Mouse (Mus musculus) cerebellum, adult 2 months (tissue): ENCODE measurements around the gene Tbc1d10c. TPM values are rescaled to one million over a fixed set of nuclear protein-coding genes. Genes with fewer than 3 reads are reported as not detected.
A peak's percentile ranks its signal among the peaks of the same experiment; 100 is the strongest.

ENCODE experiments used
- DNase-seq, 2 experiments: peaks; one replicate each; pipeline ENCODE4 v3.0.0; 2021
- H3K27ac ChIP-seq: fragments of 200-500 bp; 2 replicates; pipeline ENCODE4 v1.5.1; 2012; ENCODE audit warnings: low read length, control low read depth, inconsistent platforms; ENCODE audit not compliant: insufficient read depth
- H3K27me3 ChIP-seq: fragments of 200-500 bp; 2 replicates; pipeline ENCODE4 v1.6.1; 2012; ENCODE audit warnings: inconsistent platforms, mild to moderate bottlenecking, low read length, moderate library complexity; ENCODE audit not compliant: control insufficient read depth, insufficient read depth
- H3K4me1 ChIP-seq: fragments of 200-500 bp; 2 replicates; pipeline ENCODE4 v1.6.1; 2011; ENCODE audit warnings: low read length; ENCODE audit not compliant: control insufficient read depth, insufficient read depth
- H3K4me3 ChIP-seq: fragments of 200-500 bp; replicated peaks from 2 replicates; pipeline ENCODE3; 2011; ENCODE audit warnings: mild to moderate bottlenecking, low read depth, low read length, control low read depth; ENCODE audit not compliant: insufficient read depth
- CTCF ChIP-seq: fragments of 200-500 bp; IDR thresholded peaks from 2 replicates; pipeline ENCODE4 v1.5.1; 2011; ENCODE audit warnings: low read depth, mild to moderate bottlenecking, control low read depth, low read length, moderate library complexity, borderline replicate concordance; ENCODE audit not compliant: insufficient read depth
- POLR2A ChIP-seq: fragments of 200-500 bp; IDR thresholded peaks from 2 replicates; pipeline ENCODE4 v1.6.1; 2011; ENCODE audit warnings: low read length, control low read depth, borderline replicate concordance; ENCODE audit not compliant: insufficient read depth
- WGBS: fragments of 180-500 bp; shearing (Covaris S2); methylation state at CpG from one replicate; pipeline ENCODE4 v1.1.7; 2018; 5-methylcytosine and 5-hydroxymethylcytosine counted together
- polyA plus RNA-seq: library from polyadenylated mRNA; depleted of rRNA; stranded (reverse); fragments of >200 nt; gene quantifications from 2 replicates; pipeline ENCODE4 v1.2.3, GENCODE M21; 2012

The Tbc1d10c gene
- polyA plus RNA-seq, 1 experiment = 1.1 TPM

DNA sequence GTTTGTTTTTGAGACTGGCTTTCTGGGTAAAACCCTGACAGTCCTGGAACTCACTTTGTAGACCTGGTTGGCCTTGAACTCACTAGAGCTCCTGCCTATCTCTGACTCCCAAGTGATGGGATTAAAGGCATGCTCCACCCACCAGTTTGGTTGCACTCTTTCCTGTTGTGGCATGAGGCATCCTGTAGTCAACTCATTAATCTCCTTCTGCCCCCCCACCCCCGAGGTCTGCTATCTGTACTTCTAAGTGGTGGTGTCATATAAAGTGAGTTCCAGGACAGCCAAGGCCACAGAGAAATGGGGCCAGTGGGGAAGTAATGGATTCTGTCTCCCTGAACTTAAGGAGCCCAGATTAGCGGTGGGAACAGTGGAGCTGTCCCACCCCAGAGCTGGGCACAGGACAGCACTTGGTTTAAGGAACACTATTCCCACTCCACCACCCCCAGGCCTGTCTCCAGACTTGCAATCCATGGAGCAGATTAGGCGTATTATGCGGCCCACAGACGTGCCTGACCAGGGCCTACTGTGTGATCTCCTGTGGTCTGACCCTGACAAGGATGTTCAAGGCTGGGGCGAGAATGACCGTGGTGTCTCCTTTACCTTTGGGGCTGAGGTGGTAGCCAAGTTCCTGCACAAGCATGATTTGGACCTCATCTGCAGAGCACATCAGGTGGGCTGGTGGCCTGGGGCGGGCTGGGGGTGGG lies 3.1 kb upstream of the Tbc1d10c start:
- Histone ChIP-seq H3K4me3 (no peak overlapping the region), H3K27ac (peak overlapping the region; percentile 13; the same call in 1 of the 2 replicates), H3K4me1 (peaks cover 40% of the 10 kb centered on the region), H3K27me3 (no peaks in the 10 kb centered on the region)
- 34% methylated on average over 8 of the region's 8 CpGs for WGBS
- TF ChIP-seq CTCF = no peak
- no peak for TF ChIP-seq POLR2A
- no peak for DNase-seq

DNA sequence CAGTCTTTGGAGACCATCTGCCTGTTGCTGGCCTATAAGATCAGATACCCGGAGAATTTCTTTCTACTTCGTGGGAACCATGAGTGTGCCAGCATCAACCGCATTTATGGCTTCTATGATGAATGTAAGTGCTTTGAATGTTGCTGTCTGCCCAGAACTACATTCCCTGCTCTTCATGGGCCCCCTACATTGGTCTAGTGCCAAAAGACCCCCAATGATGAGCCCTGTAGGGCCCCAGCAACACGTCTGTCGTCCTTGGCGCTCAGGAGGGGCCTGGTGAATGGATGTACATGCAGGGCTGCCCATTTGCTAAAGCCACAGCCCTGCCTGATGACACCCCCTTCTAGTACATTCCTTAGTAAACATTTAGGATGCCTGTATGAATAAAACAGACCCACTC lies 2.0 kb upstream of the Tbc1d10c start:
- peaks cover 40% of the 10 kb centered on the region for H3K4me1 ChIP-seq
- H3K27ac ChIP-seq = peak overlapping the region; percentile 49; the same call in 1 of the 2 replicates
- TF ChIP-seq CTCF (no peak), POLR2A (no peak)
- peak overlapping the region; percentile 95 for H3K4me3 ChIP-seq
- 8% methylated on average over 6 of the region's 6 CpGs for WGBS
- no peaks in the 10 kb centered on the region for H3K27me3 ChIP-seq
- DNase-seq = no peak

DNA sequence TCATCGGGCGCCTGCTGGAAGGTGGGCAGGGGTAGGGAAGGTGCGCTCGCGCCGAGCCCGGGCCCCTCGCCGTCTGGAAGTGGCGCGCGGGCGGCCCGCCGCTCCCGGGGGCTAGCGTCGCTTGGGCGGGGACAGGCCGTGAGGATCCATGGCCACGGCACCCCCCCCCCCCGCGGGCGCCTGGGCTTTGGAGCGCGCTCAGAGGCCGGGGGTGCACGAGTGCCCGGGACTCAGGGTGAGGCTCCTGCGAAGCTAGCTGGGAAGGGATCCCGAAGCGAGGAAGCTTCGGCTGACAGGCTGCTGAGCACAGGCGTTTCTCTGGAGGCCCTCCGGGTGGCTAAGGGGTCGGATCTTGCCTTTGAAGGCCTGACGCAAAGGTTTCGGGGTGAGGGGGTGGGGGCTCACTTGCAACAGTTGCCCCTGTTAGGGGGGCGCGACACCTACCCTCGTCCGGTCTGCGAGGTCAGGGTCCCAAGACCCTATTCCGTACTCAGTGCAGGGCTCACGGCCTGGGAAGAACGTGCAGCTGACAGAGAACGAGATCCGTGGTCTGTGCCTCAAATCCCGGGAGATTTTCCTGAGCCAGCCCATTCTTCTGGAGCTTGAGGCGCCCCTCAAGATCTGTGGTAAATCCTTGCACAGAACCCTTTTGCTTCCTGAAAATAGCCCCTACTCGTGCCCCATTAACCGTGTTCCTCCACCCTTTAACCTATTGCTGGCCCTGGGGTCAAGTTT lies 1.3 kb upstream of the Tbc1d10c start:
- peak overlapping the region; percentile 95 for H3K4me3 ChIP-seq
- DNase-seq = no peak
- peaks cover 38% of the 10 kb centered on the region for H3K4me1 ChIP-seq
- TF ChIP-seq POLR2A (no peak), CTCF (no peak)
- WGBS = under 1% methylated on average over 52 of the region's 52 CpGs
- H3K27me3 ChIP-seq = no peaks in the 10 kb centered on the region
- H3K27ac ChIP-seq = peak overlapping the region; percentile 49

DNA sequence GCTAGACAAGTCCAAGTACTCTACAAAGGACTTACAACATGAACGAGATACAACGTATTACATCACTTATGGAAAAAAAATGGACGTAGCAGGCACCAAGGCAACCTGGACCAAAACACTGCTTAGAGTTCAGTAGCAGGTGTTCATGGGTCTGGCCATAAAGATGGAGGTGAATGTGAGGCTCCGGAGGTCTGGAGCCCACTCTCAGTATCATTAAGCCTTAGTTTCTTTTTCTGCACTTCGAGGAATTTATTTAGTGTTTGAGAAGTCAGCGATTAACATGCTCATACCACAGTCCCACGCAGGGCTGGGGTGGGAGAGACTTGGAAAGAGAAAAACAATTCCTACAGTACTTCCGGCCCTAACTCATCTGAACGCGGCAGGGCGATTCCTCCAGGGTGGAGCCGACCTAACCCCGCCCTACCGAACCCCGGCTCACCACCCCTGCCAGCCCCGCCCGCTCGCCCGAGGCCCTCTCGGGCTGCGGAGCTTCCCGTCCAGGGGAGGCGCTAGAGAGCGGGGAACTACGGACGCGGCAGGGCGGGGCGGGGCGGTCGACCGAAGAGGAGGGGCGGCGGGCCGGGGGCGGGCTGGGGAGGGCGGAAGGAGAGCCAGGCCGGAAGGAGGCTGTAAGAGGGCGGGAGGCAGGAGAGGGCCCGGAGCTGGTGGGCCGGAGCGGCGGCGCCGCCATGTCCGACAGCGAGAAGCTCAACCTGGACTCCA lies 605 bp upstream of the Tbc1d10c start, which contains the start of gene Ppp1ca:
Gene Ppp1ca (plus strand): TSS at position 538 of the 723 bp plus-strand sequence.
- peak; percentile 94 to 95 for DNase-seq
- TF ChIP-seq CTCF = peak; percentile 60; the same call in 1 of the 2 replicates
- TF ChIP-seq POLR2A = peak; percentile 76
- peaks cover 33% of the 10 kb centered on the region for H3K4me1 ChIP-seq
- peak within 1 kb of the TSS; percentile 95 for H3K4me3 ChIP-seq
- H3K27me3 ChIP-seq = no peaks in the 10 kb centered on the region
- H3K27ac ChIP-seq = peak within 1 kb of the TSS; percentile 49
- WGBS = 3% methylated on average over 38 of the region's 47 CpGs

DNA sequence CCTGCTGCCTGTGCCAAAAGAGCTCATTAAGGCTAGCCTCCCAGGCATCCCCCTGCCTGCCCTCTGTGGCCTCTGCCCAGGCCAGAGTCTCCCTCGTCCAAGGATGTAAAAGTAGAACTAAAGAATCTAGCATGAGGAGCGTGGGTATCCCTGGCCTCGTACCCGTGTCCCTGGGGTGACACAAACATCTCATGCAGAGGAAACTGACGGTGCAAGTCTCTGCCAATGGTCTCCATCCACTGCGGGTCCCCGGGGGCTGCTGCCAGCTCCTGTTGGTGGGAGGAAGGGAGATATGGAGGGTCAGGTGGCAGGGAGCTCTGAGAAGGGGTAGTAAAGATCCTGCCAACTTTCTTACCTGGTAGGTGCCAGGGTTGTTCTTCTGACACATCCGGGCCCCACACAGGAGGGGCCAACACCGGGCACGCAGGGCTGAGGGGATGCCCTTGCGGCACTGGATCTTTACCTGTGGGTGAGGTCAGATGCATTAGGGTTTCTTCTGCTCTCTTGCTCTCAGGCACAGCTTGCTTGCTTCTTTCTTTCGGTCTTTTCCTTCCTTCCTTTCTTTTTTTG lies 1.9 kb downstream of the Tbc1d10c start:
- 81% methylated on average over 12 of the region's 12 CpGs for WGBS
- no peaks in the 10 kb centered on the region for H3K27me3 ChIP-seq
- TF ChIP-seq POLR2A (no peak), CTCF (no peak)

DNA sequence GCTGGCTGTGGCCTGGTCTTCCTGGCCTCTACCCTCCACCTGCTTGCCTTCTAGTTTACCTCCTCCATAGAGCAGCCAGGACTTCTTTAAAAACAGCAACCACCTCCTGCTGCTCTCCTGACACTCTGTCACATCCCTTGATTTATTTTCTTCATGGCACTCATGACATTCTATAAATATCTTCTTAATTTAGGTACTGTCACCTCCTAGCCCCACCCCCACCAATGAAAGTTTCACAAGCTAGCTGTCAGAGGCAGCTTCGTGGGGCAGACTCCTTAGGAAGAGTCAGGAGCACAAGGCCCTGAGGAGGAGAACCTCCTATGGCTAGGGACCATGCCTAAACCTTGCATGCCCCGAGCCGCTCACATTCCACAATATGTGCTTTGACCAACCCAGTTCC lies 3.8 kb downstream of the Tbc1d10c start:
- DNase-seq = no peak
- Histone ChIP-seq H3K4me3 (no peak overlapping the region), H3K27ac (no peak overlapping the region), H3K4me1 (no peaks in the 10 kb centered on the region; the same call in 1 of the 2 replicates), H3K27me3 (no peaks in the 10 kb centered on the region)
- no peak for TF ChIP-seq POLR2A
- TF ChIP-seq CTCF = no peak
- 71% methylated on average over 3 of the region's 3 CpGs for WGBS

More for the DNA sequence above, 1.9 kb downstream of the Tbc1d10c start:
- H3K4me3 ChIP-seq = no peak overlapping the region
- H3K4me1 ChIP-seq = peaks cover 9% of the 10 kb centered on the region
- DNase-seq = no peak
- no peak overlapping the region for H3K27ac ChIP-seq

DNA sequence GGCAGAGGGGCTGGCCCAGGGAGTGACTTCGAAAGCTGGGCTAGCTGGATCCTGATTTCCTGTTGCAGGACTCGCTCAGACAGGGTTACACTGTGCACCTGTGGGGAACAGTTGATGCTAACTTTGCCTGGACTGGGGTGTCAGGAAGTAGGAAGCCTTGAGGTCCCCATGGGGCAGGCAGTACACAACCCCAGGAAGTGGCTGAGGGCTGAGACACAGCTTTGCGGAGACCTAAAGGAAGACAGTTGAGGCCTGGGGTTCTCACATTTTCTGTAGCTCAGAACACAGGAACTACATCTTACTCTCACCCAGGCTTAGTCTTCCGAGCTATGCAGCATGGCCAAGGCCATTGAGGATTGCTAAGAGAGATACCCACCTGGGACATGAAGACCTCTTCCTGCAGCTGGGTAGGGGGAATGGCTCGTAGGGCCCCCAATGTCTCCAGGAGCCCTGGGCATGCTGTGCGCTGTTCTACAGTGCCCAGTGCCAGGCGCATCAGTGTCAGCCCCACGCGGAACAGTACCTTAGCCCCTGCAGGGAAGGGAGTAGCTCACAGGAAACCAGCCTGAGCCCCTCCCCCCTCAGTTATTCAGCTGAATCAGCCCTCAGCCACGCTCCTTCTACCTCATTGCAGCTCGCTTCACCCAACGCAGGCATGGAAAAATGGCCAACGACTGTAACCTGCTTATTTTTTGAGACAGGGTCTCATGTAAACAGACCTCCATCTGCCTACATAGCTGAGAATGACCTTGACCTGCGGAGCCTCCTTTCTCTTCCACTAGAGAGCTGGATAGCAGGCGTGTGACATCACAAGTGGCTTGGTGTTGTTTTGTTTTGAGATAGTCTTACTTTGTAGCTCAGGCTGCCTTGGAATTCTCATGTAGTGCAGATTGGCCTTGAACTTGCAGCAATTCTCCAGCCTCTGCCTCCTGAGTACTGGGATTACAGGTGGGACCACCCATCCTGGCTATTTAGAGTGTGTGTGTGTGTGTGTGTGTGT lies 5.8 kb downstream of the Tbc1d10c start:
- no peak for DNase-seq
- H3K27ac ChIP-seq = no peak overlapping the region
- H3K4me1 ChIP-seq = no peaks in the 10 kb centered on the region
- no peak for TF ChIP-seq CTCF
- TF ChIP-seq POLR2A = no peak
- no peaks in the 10 kb centered on the region for H3K27me3 ChIP-seq
- 63% methylated on average over 15 of the region's 15 CpGs for WGBS
- H3K4me3 ChIP-seq = no peak overlapping the region
